Mouse (Mus musculus) limb, embryonic 12.5 days (tissue): ENCODE data around the gene Blvrb. TPM values are rescaled to one million over a fixed set of nuclear protein-coding genes. Genes with fewer than 3 reads are reported as not detected.
"Not testable (repeated sequence)": the region's sequence is repeated elsewhere in the genome, so short reads cannot be mapped to it uniquely, and the experiment has no call there.

Source experiments
- ATAC-seq: fragments of 200-750 bp; cut with Nextera tagmentation; 2 replicates; pipeline ENCODE4 v1.8.0; 2017; ENCODE audit warnings: low read depth, moderate TSS enrichment; ENCODE audit not compliant: insufficient number of reproducible peaks, insufficient read depth, low FRiP score, low TSS enrichment
- H3K27ac ChIP-seq: fragments of 300-500 bp; sonication (generic); 2 replicates; pipeline ENCODE4 v1.5.1; 2016; ENCODE audit warnings: mild to moderate bottlenecking, moderate library complexity
- H3K27me3 ChIP-seq: fragments of 300-500 bp; sonication (generic); 2 replicates; pipeline ENCODE4 v1.6.1; 2016; ENCODE audit warnings: mild to moderate bottlenecking, moderate library complexity
- H3K36me3 ChIP-seq: fragments of 300-500 bp; sonication (generic); 2 replicates; pipeline ENCODE4 v1.6.1; 2016; ENCODE audit warnings: mild to moderate bottlenecking, moderate library complexity
- H3K4me1 ChIP-seq: fragments of 300-500 bp; sonication (generic); replicated peaks from 2 replicates; pipeline ENCODE4 v1.6.1; 2016
- H3K4me2 ChIP-seq: fragments of 300-500 bp; sonication (generic); 2 replicates; pipeline ENCODE4 v1.6.1; 2016; ENCODE audit warnings: mild to moderate bottlenecking, moderate library complexity
- H3K4me3 ChIP-seq: fragments of 300-500 bp; sonication (generic); replicated peaks from 2 replicates; pipeline ENCODE4 v1.5.1; 2016; ENCODE audit warnings: mild to moderate bottlenecking
- H3K9ac ChIP-seq: fragments of 300-500 bp; sonication (generic); replicated peaks from 2 replicates; pipeline ENCODE4 v1.6.1; 2016; ENCODE audit warnings: mild to moderate bottlenecking, moderate library complexity
- H3K9me3 ChIP-seq: fragments of 300-500 bp; sonication (generic); 2 replicates; pipeline ENCODE4 v1.6.1; 2016; ENCODE audit warnings: mild to moderate bottlenecking, moderate library complexity
- WGBS: fragments of 180-500 bp; shearing (Covaris S2); methylation state at CpG from one replicate; pipeline ENCODE4 v1.1.7; 2016; 5-methylcytosine and 5-hydroxymethylcytosine counted together
- polyA plus RNA-seq: library from polyadenylated mRNA; unstranded; fragments of >200 nt; fragmentation: Nextera tagmentation; extraction: Ambion mirVana; gene quantifications from 2 replicates; pipeline ENCODE4 v1.2.1, GENCODE M21; 2016

Blvrb gene
- polyA plus RNA-seq, 1 experiment from 2014 or later: 34.1 TPM

- Histone ChIP-seq H3K9me3 (no peaks in the 10 kb centered on the region), H3K4me2 (peak within 1 kb of the TSS; percentile 74), H3K27ac (peak within 1 kb of the TSS; percentile 98), H3K4me3 (peak within 1 kb of the TSS; percentile 76), H3K27me3 (no peaks in the 10 kb centered on the region), H3K9ac (peak within 1 kb of the TSS; percentile 90), H3K36me3 (peaks cover 10% of the 10 kb centered on the region), H3K4me1 (peaks cover 51% of the 10 kb centered on the region)
- under 1% methylated on average over 77 of the region's 80 CpGs for WGBS
- peak; percentile 95 for ATAC-seq
Measured at GRCm38 (mm10) chr7:27486770-27487697, 39.3 kb downstream of the Blvrb start, which contains the start of gene Sertad1. Gene Sertad1, plus strand, starts transcription at chr7:27486910.

DNA sequence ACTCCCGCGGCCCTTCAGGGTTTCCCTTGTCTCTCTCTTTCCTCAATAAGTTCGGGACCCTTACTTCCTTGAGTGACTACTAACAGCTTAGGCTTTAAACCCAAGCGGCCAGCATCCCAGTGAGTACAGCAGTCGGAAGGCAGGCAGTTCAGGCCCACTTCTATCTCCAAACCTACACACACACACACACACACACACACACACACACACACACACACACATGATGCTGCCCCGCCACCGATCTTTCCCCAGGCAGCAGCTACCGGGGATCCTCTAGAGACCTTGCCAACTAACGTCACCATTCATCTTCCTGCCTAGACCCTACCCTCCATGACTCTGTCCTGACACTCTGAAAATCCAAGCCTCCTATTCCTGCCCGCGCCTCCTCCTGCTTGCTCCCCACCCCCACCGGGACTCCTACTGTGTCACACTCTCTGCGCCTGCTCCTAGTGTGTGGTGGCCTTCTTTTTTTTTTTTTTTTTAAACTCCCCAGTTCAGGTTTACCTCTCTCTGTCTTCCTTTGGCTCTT, 40.0 kb downstream of the Blvrb start:
- Histone ChIP-seq H3K9me3 (no peaks in the 10 kb centered on the region), H3K4me2 (peak overlapping the region; percentile 74), H3K4me3 (peak overlapping the region; percentile 76), H3K27me3 (no peaks in the 10 kb centered on the region), H3K4me1 (peaks cover 46% of the 10 kb centered on the region), H3K36me3 (peaks cover 10% of the 10 kb centered on the region), H3K27ac (peak overlapping the region; percentile 98), H3K9ac (peak overlapping the region; percentile 90)
- ATAC-seq: no peak; the same call in 1 of the 2 replicates
- WGBS: 2% methylated on average over 13 of the region's 13 CpGs

DNA sequence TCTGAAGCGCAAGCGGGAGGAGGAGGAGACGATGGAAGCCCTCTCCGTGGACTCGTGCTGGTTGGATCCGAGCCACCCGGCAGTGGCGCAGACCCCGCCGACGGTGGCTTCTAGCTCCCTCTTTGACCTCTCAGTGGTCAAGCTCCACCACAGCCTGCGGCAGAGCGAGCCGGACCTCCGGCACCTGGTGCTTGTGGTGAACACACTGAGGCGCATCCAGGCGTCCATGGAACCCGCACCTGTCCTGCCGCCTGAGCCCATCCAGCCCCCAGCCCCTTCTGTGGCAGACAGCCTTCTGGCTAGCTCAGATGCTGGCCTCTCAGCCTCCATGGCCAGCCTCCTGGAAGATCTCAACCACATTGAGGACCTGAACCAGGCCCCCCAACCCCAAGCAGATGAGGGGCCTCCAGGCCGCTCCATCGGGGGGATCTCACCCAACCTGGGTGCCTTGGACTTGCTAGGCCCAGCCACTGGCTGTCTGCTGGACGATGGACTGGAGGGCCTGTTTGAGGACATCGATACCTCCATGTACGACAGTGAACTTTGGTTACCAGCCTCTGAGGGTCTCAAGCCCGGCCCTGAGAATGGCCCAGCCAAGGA, 41.6 kb downstream of the Blvrb start:
- Histone ChIP-seq H3K27me3 (no peaks in the 10 kb centered on the region), H3K9ac (no peak overlapping the region), H3K4me2 (no peak overlapping the region), H3K36me3 (peaks cover 10% of the 10 kb centered on the region), H3K4me3 (no peak overlapping the region), H3K9me3 (no peaks in the 10 kb centered on the region), H3K4me1 (peaks cover 46% of the 10 kb centered on the region), H3K27ac (0 out of 2 replicates have a peak overlapping the region, but pooled peaks have one; percentile 88)
- no peak for ATAC-seq
- 93% methylated on average over 24 of the region's 25 CpGs for WGBS

DNA sequence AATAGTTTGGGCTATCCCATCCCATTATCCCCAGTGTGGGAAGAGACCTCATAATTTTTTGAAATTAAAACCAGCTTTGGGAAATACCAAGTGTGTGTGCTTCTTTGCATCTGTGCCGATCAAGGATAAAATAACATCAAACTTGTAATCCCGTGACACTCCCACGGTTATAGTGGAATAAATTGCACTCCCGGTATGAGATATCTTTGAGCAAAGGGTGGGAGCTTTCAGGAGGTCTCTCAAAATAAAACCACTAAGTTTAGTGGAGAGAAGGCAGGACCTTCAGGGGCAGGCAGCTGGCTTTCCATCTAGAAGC, 42.4 kb downstream of the Blvrb start:
- H3K27me3 ChIP-seq: no peaks in the 10 kb centered on the region
- peaks cover 46% of the 10 kb centered on the region for H3K4me1 ChIP-seq
- no peak for ATAC-seq
- peaks cover 10% of the 10 kb centered on the region for H3K36me3 ChIP-seq
- peak overlapping the region; percentile 43 for H3K4me3 ChIP-seq
- H3K9ac ChIP-seq: peak overlapping the region; percentile 58
- 35% methylated on average over 4 of the region's 4 CpGs for WGBS
- peak overlapping the region; percentile 88 for H3K27ac ChIP-seq
- H3K9me3 ChIP-seq: no peaks in the 10 kb centered on the region
- peak overlapping the region; percentile 69 for H3K4me2 ChIP-seq

DNA sequence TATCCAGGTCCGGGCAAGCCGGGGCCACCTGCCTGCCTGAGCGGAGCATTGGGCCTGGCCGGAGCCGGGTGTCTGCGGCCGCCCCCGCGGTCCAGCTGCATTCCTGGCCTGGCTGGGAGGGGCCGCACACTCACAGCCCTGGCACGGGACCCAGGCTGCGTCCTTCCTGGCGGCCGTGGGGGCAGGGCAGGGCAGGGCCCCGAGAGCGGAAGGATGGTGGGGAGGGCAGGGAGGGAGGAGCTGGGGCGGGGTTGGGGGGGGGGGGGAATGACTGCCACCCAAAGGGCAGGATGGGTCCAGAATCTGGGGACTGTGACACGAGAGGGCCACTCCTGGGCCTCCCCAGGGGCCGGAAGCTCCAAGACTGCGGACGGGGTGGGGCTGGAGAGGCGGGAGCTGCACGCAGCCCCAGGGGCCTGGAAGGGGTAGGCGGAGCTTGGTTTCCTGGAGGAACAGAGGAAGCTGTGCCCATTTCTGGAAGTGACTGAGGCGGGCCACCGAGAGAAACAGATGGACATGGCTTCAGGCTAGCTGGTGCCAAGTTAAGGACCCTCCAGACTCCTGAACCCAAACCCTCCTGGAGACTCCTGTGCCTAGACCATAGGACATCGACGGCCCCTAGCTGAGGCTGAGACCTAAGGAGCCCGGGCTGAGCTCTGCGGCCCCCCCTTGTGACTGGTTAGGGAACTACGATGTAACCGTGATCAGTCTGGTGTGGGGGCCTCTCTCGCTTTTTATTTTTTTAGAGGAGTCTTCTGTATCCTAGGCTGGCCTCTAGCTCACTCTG, 43.0 kb downstream of the Blvrb start:
- under 1% methylated on average over 28 of the region's 33 CpGs for WGBS
- ATAC-seq: peak; percentile 43
- H3K9ac ChIP-seq: peak overlapping the region; percentile 58
- peaks cover 10% of the 10 kb centered on the region for H3K36me3 ChIP-seq
- H3K4me1 ChIP-seq: peaks cover 42% of the 10 kb centered on the region
- peak overlapping the region; percentile 88 for H3K27ac ChIP-seq
- H3K27me3 ChIP-seq: no peaks in the 10 kb centered on the region
- H3K9me3 ChIP-seq: no peaks in the 10 kb centered on the region
- H3K4me3 ChIP-seq: peak overlapping the region; percentile 43
- peak overlapping the region; percentile 69 for H3K4me2 ChIP-seq

- no peak for ATAC-seq
- Histone ChIP-seq H3K9me3 (no peaks in the 10 kb centered on the region), H3K36me3 (peaks cover 10% of the 10 kb centered on the region), H3K4me2 (no peak overlapping the region), H3K9ac (no peak overlapping the region), H3K27me3 (no peaks in the 10 kb centered on the region), H3K4me3 (no peak overlapping the region), H3K4me1 (peaks cover 42% of the 10 kb centered on the region), H3K27ac (0 out of 2 replicates have a peak overlapping the region, but pooled peaks have one; percentile 53)
- WGBS: 74% methylated on average over 7 of the region's 7 CpGs
Measured at GRCm38 (mm10) chr7:27491856-27492255, 44.1 kb downstream of the Blvrb start.

- Histone ChIP-seq H3K36me3 (peaks cover 10% of the 10 kb centered on the region), H3K9me3 (no peaks in the 10 kb centered on the region), H3K27ac (no peak overlapping the region), H3K9ac (no peak overlapping the region), H3K4me2 (no peak overlapping the region), H3K4me3 (no peak overlapping the region), H3K27me3 (no peaks in the 10 kb centered on the region), H3K4me1 (peaks cover 40% of the 10 kb centered on the region)
- ATAC-seq: no peak
- WGBS: 77% methylated on average over 3 of the region's 3 CpGs
Measured at GRCm38 (mm10) chr7:27493022-27493421, 45.2 kb downstream of the Blvrb start.

GRCm38 (mm10) chr7:27493450-27493849, 45.7 kb downstream of the Blvrb start:
- ATAC-seq: no peak
- no peaks in the 10 kb centered on the region for H3K9me3 ChIP-seq
- H3K36me3 ChIP-seq: peaks cover 10% of the 10 kb centered on the region
- H3K4me2 ChIP-seq: no peak overlapping the region
- WGBS: 82% methylated on average over 5 of the region's 5 CpGs
- H3K27ac ChIP-seq: no peak overlapping the region
- H3K4me3 ChIP-seq: no peak overlapping the region
- H3K4me1 ChIP-seq: peaks cover 36% of the 10 kb centered on the region
- H3K27me3 ChIP-seq: no peaks in the 10 kb centered on the region
- H3K9ac ChIP-seq: no peak overlapping the region

DNA sequence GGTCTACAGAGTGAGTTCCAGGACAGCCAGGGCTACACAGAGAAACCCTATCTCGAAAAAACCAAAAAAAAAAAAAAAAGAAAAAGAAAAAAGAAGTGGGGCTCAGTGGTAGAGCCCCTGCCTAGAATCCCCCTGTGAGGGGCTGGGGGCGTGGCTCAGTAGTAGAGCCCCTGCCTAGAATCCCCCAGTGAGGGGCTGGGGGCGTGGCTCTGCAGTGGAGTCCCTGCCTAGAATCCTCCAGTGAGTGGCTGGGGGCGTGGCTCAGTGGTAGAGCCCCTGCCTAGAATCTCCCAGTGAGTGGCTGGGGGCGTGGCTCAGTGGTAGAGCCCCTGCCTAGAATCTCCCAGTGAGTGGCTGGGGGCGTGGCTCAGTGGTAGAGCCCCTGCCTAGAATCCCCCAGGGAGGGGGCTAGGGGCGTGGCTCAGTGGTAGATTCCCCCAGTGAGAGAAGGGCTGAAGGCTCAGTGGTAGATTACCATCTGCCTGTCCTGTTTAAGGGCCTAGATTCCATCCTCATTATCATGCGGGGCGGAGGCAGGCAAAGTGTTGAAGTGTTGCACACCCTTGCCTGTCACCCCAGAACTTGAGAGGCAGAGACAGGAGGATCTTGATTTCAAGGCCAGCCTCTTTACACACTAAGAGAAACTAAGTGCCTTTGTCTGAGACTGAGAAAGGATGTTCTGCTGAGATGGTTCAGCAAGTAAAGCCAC, 47.0 kb downstream of the Blvrb start:
- not testable (repeated sequence) for ATAC-seq, H3K36me3 ChIP-seq, H3K9me3 ChIP-seq, H3K4me2 ChIP-seq, H3K27ac ChIP-seq, H3K27me3 ChIP-seq, H3K9ac ChIP-seq, H3K4me3 ChIP-seq
- 85% methylated on average over 9 of the region's 9 CpGs for WGBS
- peaks cover 26% of the 10 kb centered on the region for H3K4me1 ChIP-seq

DNA sequence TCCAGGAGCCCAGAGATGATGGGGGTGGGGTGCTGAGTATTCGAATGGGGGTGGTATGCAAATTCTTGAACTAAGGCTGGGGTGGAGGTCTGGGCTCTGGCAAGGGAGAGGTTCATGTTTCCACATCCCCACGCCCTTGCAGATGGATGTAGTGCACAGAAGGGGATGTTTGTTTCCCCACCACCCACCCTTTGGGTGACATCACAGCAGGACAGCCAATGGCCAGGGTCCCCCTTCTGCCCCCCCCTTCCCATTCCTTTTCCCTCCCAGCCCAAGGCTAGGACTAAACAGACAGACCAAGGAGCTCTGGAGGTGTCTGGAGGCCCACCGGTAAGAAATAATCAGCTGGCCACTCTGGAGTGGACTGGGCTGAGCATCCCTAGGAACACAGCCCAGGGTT, 51.3 kb downstream of the Blvrb start, which contains the start of gene Prx:
Gene Prx (plus strand): TSS at position 289 of the 400 bp plus-strand sequence.
- Histone ChIP-seq H3K27ac (no peak within 1 kb of the TSS), H3K36me3 (no peaks in the 10 kb centered on the region), H3K4me2 (no peak within 1 kb of the TSS), H3K4me1 (peaks cover 10% of the 10 kb centered on the region; the same call in 1 of the 2 replicates), H3K9me3 (no peaks in the 10 kb centered on the region), H3K27me3 (no peaks in the 10 kb centered on the region), H3K9ac (no peak within 1 kb of the TSS), H3K4me3 (no peak within 1 kb of the TSS)
- WGBS: 23% methylated on average over 3 of the region's 3 CpGs
- ATAC-seq: peak; percentile 59; the same call in 1 of the 2 replicates
